Mouse (Mus musculus): ENCODE results near the gene Fosb. TPM values are rescaled to one million over a fixed set of nuclear protein-coding genes. Genes with fewer than 3 reads are reported as not detected.
A peak's percentile ranks its signal among the peaks of the same experiment; 100 is the strongest.

Gene Fosb
- polyA plus RNA-seq (2016; fragmentation: Nextera tagmentation; extraction: Ambion mirVana), result 0.10 TPM in 1 of 2 replicates, not detected in the other

DNA sequence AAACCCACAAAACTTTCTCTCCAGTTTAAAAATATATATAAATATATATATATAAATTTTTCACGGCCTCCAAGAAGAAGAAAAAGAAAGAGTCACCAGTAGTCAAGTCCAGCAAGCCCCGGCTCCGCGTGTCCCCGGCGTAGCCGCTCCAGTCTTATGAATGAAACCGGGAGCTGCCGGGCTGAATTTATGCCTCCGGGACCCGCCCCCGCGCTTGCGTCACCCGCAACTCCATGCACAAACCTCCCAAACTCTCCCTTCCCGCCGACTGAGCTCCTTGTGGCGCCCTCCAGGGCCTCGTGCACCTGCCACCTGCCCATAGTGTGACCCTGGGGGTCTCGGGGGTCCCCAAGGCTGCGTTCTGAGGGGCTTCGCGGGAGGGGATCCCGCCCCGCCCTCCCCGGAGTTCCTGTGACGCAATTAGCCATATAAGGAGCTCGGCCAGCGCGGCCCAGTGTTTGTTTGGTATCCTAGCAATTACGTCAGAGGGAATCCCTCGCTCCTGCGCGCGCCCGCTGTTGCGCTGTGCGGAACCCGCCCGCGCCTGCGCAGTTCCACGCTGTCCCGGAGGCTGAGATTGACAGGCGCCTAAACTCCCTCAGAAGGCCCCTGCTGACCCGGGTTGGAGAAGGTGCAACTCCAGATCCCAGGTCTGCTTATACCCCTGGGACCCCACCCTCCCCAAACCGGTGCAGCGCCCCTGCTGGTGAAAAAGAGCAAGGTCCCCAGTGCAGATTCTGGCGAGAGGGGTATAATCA lies at the start of gene Fosb:
Fosb (minus strand) TSS at position 168 of the 758 bp plus-strand sequence.
- Histone ChIP-seq H3K9ac (peak within 1 kb of the TSS; percentile 53), H3K36me3 (no peaks in the 10 kb centered on the region), H3K27me3 (peaks cover 60% of the 10 kb centered on the region), H3K27ac (no peak within 1 kb of the TSS), H3K4me3 (peak within 1 kb of the TSS; percentile 67), H3K4me1 (peaks cover 22% of the 10 kb centered on the region), H3K9me3 (replicated peaks) (no peaks in the 10 kb centered on the region), H3K4me2 (replicated peaks) (peak within 1 kb of the TSS; percentile 95)
- under 1% methylated on average over 49 of the region's 49 CpGs for WGBS
- peak; percentile 86 for ATAC-seq (ENCODE audit: low FRiP score)

DNA sequence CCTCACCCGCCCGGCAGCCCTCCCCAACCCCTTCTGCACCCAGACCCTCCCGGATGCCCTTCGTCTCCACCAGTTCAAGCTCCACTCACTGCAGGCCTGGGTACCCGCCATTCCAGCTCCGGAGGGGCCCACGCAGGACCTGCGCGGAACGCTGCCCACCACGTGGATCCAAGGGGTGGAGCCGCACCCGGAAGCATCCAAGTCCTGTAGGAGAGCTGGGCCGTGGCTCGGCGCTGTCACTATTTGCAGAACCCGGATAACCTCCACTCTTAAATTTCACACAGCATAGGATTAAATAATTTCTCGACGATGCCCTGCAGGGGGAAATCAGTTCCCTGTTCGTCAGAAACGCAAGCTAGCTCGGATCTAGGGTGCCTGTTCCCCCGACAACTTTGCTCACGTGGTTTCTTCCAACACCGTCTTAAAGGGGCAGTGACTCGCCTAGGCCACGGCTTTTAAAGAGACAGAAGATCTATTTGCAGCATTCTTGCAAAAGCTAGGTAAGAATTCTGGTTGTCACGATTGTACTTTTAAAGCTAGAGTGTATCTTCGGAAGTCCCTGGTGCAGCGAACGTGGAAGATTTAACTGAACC lies 49.5 kb upstream of the Fosb start, which contains the start of the genes Cd3eap and Ppp1r13l:
Cd3eap (minus strand) TSS at position 185 of the 593 bp plus-strand sequence.
Ppp1r13l (plus strand) TSS at position 451 of the 593 bp plus-strand sequence.
- Histone ChIP-seq H3K9me3 (replicated peaks) (no peaks in the 10 kb centered on the region), H3K4me2 (replicated peaks) (peak within 1 kb of the TSS; percentile 96), H3K9ac (peak within 1 kb of the TSS; percentile 75), H3K27ac (0 out of 2 replicates have a peak within 1 kb of the TSS, but pooled peaks have one; percentile 13), H3K27me3 (peaks cover 17% of the 10 kb centered on the region; the same call in 1 of the 2 replicates), H3K4me3 (peak within 1 kb of the TSS; percentile 66), H3K36me3 (peaks cover 28% of the 10 kb centered on the region), H3K4me1 (peaks cover 28% of the 10 kb centered on the region)
- 0% methylated on average over 29 of the region's 31 CpGs for WGBS
- peak; percentile 71 for ATAC-seq (ENCODE audit: low FRiP score)

DNA sequence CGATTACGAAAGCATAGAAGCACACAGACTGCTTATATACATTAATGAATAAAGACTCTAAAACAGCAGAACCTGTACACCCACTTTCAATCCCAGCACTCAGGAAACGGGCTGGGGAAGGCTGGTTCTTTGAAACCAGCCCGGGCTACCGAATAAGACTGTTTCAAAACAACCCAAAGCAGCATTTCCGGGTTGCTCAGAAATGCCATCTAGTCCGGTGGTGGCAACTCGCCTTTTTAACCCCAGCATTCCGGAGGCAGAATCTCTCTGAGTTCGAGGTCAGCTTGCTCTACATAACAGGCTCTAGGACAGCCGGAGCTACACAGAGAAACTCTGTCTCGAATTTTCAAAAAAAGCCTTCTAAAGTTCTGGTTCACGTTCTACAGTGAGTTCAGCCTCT lies 48.8 kb upstream of the Fosb start:
- Histone ChIP-seq H3K27me3 (peaks cover 17% of the 10 kb centered on the region; the same call in 1 of the 2 replicates), H3K27ac (no peak overlapping the region), H3K36me3 (peaks cover 33% of the 10 kb centered on the region), H3K9ac (peak overlapping the region; percentile 75), H3K9me3 (replicated peaks) (no peaks in the 10 kb centered on the region), H3K4me1 (peaks cover 28% of the 10 kb centered on the region), H3K4me2 (replicated peaks) (peak overlapping the region; percentile 96), H3K4me3 (peak overlapping the region; percentile 66)
- no peak for ATAC-seq (ENCODE audit: low FRiP score)
- 24% methylated on average over 13 of the region's 13 CpGs for WGBS

DNA sequence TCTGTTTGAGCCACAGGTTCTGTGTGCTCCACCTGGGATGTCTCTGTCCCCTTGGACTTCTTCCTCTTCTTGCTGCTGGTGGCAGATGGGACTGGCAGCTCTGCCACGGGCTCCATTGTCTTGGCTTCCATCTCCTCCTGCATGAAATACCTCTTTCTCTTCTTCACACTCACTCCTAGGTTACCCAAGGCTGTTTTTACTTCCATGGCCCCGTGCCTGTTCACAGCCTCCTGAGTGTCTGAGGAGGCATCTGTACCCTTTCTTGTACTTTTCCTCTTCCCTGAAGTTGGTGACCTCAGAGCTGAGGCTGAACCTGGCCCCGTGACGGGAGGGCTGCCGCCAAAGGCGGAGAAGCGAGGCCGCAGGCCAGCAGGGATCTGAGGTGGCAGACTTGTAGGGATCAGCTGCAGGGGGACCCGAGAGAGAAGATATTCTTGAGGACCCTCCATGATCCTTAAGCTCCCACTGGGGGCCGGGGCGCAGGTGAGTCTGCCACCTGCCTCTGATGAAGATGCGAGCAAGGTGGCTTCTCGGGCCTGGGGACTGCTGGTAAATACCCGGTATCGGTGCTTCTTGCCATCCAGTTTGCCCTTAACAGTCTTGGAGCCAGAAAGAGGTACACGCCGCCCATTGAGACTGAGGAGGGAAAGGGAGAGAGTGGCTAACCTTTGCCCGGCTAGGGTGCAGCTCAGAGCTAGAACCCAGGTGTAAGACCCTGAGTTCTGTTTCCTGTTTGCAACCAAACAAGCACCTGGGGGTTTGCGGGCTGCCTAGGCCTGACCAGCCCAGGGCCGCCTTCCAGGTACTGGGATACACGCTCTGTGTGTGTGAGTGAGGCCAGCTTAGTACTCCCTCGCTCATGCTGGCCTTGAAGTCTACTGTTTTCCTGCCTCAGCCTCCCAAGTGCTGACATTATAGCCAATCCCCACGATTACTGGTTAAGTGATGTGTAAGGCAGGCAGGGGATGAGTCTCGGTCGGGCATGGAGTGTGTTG lies 47.8 kb upstream of the Fosb start:
- WGBS, result 92% methylated on average over 25 of the region's 25 CpGs
- Histone ChIP-seq H3K27me3 (peaks cover 9% of the 10 kb centered on the region; the same call in 1 of the 2 replicates), H3K4me3 (peak overlapping the region; percentile 66), H3K9ac (0 out of 2 replicates have a peak overlapping the region, but pooled peaks have one; percentile 75), H3K27ac (no peak overlapping the region), H3K36me3 (peaks cover 43% of the 10 kb centered on the region), H3K4me1 (peaks cover 28% of the 10 kb centered on the region), H3K4me2 (replicated peaks) (peak overlapping the region; percentile 96), H3K9me3 (replicated peaks) (no peaks in the 10 kb centered on the region)
- ATAC-seq (ENCODE audit: low FRiP score), result no peak

DNA sequence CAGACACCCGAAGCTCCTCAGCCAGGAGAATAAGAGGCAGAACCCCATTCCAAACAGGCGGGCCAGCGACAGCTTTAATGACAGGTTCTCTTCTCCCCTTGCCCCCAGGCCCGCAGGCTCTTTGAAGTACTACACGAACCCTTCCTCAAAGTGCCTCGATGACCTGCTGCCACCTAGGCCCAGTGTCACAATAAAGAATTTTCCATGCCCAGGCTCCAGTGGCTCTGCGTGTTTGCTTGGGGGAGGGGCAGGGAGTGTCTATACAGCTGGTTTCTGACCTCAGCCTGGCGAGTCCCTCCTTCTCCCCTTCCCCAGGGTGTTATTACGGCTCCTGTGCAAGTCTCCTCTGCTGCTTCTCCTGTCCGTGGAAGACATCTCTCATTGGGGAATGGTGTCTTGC lies 46.5 kb upstream of the Fosb start:
- Histone ChIP-seq H3K27me3 (no peaks in the 10 kb centered on the region), H3K4me3 (no peak overlapping the region), H3K9me3 (replicated peaks) (no peaks in the 10 kb centered on the region), H3K4me1 (peaks cover 18% of the 10 kb centered on the region), H3K4me2 (replicated peaks) (no peak overlapping the region), H3K9ac (no peak overlapping the region), H3K27ac (no peak overlapping the region), H3K36me3 (peaks cover 55% of the 10 kb centered on the region)
- ATAC-seq (ENCODE audit: low FRiP score), result no peak
- WGBS, result 63% methylated on average over 10 of the region's 10 CpGs

DNA sequence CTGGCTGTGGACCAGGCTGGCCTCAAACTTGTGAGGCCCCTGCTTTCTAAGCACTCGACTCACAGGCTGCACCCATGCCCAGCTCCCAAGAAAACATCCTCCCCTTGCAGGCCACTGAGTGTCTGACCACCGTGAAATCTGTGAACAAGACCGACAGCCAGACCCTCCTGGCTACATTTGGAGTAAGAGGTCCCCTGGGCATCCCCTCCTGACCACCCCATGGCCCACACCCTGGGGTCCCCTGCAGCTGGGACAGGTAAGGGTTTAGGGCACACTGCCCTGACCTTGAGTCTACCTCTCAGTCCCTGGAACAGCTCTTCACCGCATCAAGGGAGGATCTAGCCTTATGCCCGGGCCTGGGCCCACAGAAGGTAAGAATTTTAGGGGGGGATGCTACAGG lies 45.1 kb upstream of the Fosb start:
- no peak overlapping the region for H3K4me3 ChIP-seq
- no peak overlapping the region for H3K27ac ChIP-seq
- no peak overlapping the region for H3K4me2 ChIP-seq (replicated peaks)
- ATAC-seq (ENCODE audit: low FRiP score), result no peak
- peaks cover 11% of the 10 kb centered on the region for H3K4me1 ChIP-seq
- H3K36me3 ChIP-seq, result peaks cover 66% of the 10 kb centered on the region
- H3K27me3 ChIP-seq, result no peaks in the 10 kb centered on the region
- 85% methylated on average over 5 of the region's 5 CpGs for WGBS
- H3K9ac ChIP-seq, result no peak overlapping the region
- no peaks in the 10 kb centered on the region for H3K9me3 ChIP-seq (replicated peaks)

DNA sequence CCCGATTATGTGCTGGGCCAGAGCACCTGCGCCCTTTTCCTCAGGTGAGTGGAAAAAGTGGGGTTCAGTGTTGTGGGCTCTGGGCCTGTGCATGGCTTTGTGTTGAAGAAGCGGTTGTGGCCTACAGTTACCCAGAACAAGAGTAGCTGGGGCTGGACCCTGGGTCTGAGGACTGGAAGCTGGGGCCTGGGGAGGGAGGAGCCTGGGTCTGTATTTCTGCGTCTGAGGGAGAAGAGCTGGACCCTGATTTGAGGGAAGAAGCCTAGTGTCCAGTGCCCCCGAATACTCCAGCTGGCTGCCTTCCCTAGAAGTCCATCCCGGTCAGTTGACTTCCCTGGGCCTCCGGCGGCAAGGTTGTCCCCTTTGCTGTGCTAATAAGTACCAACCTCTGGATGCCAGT lies 40.4 kb upstream of the Fosb start:
- WGBS, result 95% methylated on average over 8 of the region's 8 CpGs
- no peaks in the 10 kb centered on the region for H3K9me3 ChIP-seq (replicated peaks)
- H3K4me3 ChIP-seq, result no peak overlapping the region
- ATAC-seq (ENCODE audit: low FRiP score), result no peak
- no peak overlapping the region for H3K27ac ChIP-seq
- H3K4me1 ChIP-seq, result peaks cover 13% of the 10 kb centered on the region
- no peak overlapping the region for H3K4me2 ChIP-seq (replicated peaks)
- H3K27me3 ChIP-seq, result no peaks in the 10 kb centered on the region
- no peak overlapping the region for H3K9ac ChIP-seq
- peaks cover 68% of the 10 kb centered on the region for H3K36me3 ChIP-seq

DNA sequence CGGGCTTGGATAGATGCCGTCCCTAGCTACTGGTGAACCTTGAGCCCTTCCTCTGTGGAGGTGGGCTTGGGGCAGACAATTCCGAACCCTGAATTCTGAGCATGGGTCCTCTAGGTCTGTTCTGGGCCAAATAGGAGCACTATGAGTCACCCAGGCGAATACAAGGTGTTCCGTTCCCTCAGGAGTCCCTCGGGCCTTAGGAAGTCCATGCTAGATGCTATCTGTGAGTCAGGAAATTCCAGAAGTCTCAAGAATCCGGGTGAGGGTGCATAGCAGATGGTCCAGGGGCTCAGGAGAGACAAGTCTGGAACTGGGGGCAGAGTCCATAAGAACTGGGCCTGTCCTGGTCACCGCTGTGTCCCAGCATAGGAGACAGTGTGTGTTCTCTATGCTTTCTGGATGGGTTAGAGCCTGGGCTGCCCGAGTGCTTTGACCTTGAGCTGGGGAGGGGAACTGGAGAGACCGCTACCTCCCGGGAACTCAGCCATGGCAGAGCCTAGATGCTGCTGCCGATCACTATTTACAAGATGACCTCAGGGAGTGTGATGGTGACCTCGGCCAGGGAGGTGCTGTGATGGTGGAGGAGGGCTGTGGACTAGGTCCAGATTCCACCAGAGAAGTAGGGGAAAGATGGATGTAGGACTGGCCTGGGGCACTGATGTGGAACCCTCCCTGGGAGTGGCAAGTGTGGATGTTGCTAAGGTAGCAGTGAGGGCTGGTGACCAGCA lies 39.5 kb upstream of the Fosb start:
- H3K9ac ChIP-seq, result no peak overlapping the region
- WGBS, result 89% methylated on average over 13 of the region's 13 CpGs
- ATAC-seq (ENCODE audit: low FRiP score), result no peak

DNA sequence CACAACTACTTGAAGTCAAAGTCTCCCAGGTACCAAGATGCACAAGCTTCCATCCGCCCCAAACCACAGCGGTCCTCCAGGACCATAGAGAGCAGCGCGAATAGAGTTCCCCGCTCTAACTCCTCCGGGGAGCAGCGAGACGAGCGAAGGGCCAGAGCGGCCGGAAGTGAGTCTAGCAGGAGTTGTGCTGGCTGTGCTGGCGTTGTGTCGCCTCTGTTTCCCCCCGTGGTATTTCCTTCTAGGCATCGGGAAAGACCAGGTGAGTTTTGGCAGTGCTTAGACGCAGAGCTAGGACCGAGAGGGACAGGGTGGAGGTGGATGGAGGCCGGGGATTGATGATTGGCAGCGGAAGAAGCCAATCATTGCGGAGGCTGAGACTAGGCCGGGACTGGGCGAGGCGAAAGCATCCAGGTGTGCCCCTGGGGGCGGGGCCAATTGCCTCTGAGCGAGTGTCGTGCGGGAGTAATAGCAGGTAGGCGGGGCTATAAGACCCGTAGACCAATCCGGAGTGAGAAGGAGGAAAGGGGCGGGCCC lies 35.2 kb upstream of the Fosb start:
- peaks cover 22% of the 10 kb centered on the region for H3K36me3 ChIP-seq

More for the DNA sequence above, 39.5 kb upstream of the Fosb start:
- no peak overlapping the region for H3K4me3 ChIP-seq
- H3K27ac ChIP-seq, result no peak overlapping the region
- H3K4me1 ChIP-seq, result peaks cover 16% of the 10 kb centered on the region
- H3K27me3 ChIP-seq, result no peaks in the 10 kb centered on the region
- H3K9me3 ChIP-seq (replicated peaks), result no peaks in the 10 kb centered on the region
- peaks cover 60% of the 10 kb centered on the region for H3K36me3 ChIP-seq
- H3K4me2 ChIP-seq (replicated peaks), result no peak overlapping the region

DNA sequence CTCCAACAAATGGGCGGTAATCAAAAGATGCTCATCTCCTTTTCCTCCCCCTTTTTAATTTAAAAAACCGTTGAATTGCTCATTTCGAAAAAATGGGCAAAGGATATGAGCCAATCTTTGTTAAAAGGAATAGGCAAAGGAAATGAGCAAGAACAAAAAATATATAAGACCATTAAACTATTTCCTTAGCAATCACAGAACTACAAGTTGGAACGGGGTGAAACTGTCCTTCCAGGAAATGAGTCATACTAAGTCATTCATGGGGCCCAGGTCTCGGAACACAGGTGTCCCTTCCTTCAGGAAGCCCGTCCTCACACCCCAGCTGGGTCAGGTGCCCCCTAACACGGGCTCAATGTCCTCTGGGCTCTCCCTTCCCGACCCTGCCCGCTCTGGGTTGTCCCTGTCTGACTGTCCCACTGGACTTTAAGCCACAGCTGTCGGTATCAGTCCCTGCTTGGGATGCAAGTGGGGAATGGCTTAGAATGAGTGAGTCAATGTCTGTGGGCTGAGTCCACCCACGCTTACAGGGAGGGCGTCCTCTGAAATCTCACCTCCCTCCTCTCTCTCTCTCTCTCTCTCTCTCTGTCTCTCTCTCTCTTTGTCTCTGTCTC lies 34.5 kb upstream of the Fosb start, which contains the start of gene Ercc1:
Ercc1 (plus strand) TSS at position 542 of the 611 bp plus-strand sequence.
- Histone ChIP-seq H3K27ac (peak within 1 kb of the TSS; percentile 85), H3K36me3 (peaks cover 16% of the 10 kb centered on the region), H3K4me1 (peaks cover 36% of the 10 kb centered on the region), H3K27me3 (peaks cover 24% of the 10 kb centered on the region), H3K9ac (peak within 1 kb of the TSS; percentile 66), H3K9me3 (replicated peaks) (no peaks in the 10 kb centered on the region), H3K4me3 (peak within 1 kb of the TSS; percentile 63), H3K4me2 (replicated peaks) (peak within 1 kb of the TSS; percentile 85)
- WGBS, result 30% methylated on average over 12 of the region's 12 CpGs
- peak; percentile 7 for ATAC-seq (ENCODE audit: low FRiP score)

More for the DNA sequence above, 35.2 kb upstream of the Fosb start:
- Histone ChIP-seq H3K27ac (peak overlapping the region; percentile 85), H3K4me1 (peaks cover 36% of the 10 kb centered on the region), H3K27me3 (peaks cover 19% of the 10 kb centered on the region), H3K4me3 (peak overlapping the region; percentile 63), H3K9me3 (replicated peaks) (no peaks in the 10 kb centered on the region), H3K4me2 (replicated peaks) (peak overlapping the region; percentile 85), H3K9ac (peak overlapping the region; percentile 66)
- ATAC-seq (ENCODE audit: low FRiP score), result peak; percentile 93
- WGBS, result under 1% methylated on average over 31 of the region's 31 CpGs
